Mouse (Mus musculus): ENCODE results near the gene Mypop.
A peak's percentile ranks its signal among the peaks of the same experiment; 100 is the strongest.

Mypop gene

DNA sequence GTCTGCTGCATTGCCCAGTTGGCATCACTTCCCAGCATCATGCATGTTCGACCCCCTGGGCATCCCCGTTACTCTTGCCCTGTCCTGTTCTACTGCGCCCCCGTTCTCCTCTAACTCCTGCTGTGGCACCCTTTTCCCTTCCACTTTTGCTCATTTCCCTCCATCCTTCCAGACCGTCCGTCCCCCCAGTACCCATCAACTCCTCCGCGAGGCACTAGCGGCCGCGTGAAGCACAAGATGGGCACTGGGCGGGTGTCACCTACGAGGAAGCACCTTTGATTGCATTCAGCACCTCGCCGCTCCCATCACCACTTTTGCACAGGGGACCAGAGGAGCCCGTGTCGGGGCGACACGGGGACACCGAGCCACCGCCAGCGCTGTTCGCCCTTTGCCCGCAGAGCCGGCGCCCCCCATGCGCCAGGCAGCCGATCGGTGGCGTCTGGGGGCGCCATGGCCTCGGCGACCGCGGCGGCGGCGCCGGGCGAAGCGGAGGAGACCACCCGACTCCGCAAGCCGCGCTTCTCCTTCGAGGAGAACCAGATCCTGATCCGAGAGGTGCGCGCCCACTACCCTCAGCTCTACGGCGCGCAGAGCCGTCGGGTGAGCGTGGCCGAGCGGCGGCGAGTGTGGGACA is 732 bp downstream of the Mypop start:
- DNase-seq = no peak

DNA sequence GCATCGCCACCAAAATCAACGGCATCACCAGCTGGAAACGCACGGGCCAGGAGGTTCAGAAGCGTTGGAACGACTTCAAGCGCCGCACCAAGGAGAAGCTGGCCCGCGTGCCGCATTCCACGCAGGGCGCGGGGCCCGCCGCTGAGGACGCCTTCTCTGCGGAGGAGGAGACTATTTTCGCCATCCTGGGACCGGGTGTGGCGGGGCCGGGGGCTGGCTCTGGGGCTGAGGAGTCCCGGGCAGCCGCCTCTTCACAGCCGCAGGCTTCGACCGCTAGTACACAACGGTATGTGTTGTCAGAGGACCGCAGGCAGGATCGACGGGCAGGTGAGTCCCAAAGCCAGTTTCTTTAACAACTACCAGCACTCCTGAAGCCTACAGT is 1.2 kb downstream of the Mypop start:
- DNase-seq = no peak

DNA sequence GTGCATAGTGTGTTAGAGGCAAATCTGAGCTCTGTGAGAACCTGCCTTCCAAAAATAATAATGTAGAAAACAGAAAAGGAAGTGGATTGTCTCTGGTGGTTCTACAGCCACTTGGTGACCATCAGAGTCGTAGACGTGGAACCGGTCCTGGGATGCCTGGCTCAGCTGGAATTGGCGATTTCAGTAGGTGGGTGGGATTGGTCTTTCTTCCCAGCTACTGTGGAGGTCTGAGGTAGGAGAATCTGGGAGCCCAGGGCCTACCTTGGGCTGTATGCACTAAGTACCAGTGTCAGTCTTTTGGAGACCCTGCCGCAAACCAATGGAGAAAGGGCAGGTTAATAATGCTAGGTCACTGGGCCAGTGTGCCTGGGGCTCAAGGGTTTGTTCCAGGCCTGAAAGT is 2.0 kb downstream of the Mypop start:
- DNase-seq = no peak

DNA sequence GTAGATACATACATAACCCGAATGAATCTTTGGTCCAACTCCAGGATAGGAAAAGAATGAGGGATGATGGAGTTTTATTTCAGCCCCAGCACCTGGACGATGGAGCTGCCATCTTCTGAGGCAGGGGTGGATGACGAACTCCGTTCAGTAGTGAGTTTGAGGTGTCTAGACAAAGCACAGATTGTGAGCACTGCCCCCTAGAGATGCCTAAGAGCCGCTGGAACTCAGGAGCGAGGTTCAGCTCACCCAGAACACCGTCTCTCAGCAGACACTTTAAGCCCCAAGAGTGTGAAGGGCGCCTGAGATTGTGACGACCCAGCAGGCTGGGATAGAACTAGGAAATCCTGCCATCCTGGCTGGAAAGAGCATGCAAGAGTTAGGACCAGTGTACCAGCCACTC is 7.8 kb downstream of the Mypop start:
- no peak for DNase-seq

DNA sequence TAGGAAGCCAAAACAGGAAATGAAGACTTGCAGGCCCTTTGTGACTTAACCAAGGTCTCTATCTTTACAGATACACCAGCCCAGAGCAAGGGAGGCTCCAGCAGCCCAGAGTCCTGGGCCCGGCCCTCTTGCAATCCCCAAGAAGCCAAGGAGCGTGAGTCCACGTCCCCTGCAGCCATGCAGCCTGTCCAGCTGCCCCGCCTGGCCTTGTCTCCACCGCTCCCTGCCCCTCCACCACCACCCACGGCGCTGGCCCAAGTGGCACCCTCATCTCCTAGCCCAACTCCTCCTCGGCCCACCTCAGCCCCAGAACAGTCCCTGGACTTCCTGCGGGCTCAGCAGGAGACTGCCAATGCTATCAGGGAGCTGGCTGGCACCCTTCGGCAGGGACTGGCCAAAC is 9.4 kb downstream of the Mypop start:
- DNase-seq = no peak

DNA sequence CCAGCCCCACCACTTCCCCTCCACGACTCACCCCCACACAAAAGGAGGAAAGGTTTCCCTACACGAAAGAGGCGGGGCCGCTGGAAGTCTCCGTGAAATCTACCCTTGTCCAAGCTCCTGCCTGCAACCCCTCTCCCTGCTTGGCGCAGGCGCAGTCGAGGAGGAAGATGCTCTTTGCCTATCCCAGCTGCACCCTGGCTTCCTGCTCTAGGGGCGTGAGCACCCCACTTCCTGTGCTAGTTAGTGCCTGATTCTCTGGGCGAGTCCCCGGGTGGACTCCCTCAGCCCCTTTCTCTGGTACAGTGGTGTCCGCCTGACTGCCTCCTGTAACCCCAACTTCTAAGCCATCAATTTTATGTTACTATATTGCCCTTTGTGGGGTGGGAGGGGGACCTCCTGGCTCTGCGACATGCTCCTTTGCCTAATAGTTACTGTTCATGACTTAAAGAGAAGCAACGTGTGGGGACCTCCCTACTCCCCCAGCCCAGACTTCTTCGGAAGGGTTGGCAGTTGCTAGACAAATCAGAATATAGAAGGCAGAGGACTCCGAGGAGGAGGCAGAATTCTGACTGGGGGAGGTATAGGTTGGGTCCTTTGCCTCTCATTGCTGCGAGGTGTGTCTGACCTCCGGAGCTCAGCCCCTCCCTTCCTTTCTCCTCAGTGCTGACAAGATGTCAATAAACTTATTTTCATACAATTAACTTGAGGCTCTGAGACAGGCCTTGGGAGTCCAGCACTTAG is 10.2 kb downstream of the Mypop start:
- DNase-seq = peak; percentile 81 to 82

DNA sequence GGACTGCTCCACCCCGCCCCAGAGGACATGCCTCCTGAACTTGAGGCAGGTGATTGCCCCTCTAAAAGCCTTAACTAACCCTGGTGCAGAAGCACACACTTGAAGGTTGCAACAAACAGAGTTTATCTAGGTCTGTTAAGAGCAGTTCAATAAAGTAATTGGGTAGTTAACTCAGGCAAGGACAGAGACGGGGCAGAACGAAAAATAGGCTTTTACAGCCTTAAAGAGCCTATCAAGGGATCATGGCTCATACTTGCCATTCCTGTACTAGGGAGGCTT is 10.7 kb downstream of the Mypop start:
- DNase-seq = no peak

DNA sequence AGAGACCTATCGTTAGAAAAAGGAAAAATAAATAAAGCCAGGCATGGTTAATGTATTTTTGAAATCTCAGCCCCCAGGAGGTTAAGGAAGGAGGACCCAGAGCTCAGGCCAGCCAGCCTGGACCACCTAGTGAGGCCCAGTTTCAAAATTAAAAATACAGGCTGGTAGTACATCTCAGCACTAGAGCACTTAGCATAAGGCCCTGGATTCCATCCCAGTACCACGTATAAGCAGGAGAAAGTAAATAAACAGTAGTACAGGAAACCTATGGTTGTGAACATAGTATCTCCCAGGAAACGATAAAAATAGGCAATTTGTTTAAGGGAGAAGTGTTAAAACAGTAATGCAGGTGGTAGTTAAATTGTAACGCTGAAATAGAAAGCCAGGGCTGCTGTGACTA is 11.1 kb downstream of the Mypop start:
- DNase-seq = no peak

DNA sequence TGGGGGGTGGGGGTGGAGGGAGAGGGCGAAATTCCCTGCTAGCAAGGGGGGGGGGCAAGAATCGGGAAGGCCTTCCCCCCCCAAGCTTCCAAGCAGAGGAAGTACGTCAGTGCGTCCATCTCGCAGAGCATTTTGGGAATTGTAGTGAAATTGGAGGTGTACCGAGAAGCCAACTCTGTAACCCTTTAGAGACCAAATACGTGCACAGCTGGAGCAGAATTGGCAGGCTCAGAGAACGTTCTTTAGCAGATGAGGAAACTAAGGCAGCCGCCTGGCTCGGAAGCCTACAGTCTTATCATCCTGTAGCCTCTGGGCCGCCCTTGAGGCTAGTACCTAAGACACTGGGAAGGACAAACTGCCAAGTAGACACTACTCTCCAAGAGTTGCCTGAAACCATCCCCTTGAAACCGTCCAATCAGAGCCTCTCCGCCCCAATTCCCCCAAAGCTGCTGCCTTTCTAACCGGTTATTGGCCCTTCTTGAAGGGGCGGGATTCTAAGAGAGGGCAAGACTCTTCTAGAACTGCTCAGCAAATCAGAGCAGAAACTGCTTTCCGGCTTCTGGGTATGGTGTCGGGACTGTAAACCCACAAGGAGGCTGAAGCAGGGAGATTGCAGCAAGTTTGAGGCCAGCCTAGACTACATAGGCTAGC is 11.9 kb downstream of the Mypop start:
- peak; percentile 80 to 87 for DNase-seq

DNA sequence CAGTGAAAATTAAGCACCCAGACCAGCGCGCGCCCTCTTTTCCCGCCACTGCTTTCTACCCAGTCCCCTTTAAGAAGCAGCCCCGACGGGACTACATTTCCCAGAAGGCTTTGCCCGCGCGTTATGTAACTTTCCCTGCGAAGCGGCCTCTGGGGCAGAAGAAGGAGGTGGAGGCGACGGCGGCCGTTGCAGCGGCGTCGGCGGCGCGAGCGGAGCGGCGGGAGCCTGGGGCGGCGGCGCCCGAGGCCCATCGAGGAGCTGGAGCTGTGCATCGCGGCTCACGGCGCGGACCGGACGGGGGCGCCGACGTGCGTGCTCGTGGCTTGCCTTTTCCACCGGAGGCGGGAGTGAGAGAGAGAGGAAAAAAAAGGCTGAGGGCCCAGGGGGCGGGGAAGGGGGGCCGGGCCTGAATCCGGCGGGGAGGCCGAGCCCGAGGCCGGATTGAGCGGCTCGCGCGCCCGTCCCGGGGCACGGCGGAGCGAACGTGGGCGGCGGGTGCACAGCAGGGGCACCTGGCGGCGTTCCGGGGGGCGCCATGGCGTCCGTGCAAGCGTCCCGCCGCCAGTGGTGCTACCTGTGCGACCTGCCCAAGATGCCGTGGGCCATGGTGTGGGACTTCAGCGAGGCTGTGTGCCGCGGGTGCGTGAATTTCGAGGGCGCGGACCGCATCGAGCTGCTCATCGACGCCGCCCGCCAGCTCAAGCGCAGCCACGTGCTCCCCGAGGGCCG is 13.0 kb downstream of the Mypop start, which contains the start of gene Irf2bp1:
Gene Irf2bp1 (plus strand): TSS at position 143 of the 729 bp plus-strand sequence.
- peak; percentile 96 for DNase-seq

DNA sequence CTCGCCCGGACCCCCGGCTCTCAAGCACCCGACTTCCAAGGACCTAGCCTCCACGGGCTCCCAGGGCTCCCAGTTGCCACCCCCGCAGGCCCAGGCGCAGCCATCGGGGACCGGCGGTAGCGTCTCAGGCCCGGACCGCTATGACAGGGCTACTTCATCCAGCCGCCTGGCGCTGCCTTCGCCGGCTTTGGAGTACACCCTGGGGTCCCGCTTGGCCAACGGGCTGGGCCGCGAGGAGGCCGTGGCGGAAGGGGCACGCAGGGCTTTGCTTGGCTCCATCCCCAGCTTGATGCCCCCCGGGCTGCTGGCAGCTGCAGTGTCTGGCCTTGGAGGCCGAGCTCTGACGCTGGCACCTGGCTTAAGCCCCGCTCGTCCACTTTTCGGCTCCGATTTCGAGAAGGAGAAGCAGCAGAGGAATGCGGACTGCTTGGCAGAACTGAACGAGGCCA is 13.6 kb downstream of the Mypop start:
- no peak for DNase-seq

DNA sequence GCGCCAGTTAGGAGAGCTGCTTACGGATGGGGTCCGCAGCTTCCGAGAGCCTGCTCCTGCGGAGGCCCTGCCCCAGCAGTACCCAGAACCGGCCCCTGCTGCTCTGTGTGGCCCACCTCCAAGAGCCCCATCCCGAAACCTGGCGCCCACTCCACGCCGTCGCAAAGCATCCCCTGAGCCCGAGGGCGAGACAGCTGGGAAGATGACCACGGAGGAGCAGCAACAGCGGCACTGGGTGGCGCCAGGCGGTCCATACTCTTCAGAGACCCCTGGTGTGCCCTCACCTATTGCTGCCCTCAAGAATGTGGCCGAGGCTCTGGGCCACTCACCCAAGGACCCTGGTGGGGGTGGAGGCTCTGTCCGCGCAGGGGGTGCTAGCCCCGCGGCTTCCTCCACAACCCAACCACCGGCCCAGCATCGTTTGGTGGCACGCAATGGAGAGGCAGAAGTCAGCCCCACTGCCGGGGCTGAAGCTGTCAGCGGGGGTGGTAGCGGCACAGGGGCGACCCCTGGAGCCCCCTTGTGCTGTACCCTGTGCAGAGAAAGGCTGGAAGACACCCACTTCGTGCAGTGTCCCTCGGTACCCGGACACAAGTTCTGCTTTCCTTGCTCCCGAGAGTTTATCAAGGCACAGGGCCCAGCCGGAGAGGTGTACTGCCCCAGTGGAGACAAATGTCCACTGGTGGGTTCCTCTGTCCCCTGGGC is 14.5 kb downstream of the Mypop start:
- no peak for DNase-seq

DNA sequence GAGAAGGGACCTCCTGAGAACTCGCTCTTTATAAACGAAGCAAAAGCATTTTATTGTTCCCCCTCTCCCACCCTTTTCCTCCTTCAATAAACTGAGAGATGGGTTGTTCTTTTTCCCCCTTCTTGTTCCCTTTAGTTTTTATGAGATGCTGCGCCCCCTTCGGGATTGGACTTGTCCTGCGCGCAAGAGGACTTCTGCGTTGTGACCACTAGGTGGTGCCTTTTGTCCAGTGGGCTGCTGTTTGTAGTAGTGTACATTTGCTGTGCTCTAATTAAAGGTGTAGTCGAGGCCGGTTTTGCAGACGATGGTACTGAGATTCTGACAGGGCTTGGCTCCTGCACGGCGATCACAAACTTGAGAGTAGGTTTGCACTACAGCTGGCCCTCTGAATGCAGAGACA is 15.4 kb downstream of the Mypop start:
- DNase-seq = peak; percentile 81 to 87

DNA sequence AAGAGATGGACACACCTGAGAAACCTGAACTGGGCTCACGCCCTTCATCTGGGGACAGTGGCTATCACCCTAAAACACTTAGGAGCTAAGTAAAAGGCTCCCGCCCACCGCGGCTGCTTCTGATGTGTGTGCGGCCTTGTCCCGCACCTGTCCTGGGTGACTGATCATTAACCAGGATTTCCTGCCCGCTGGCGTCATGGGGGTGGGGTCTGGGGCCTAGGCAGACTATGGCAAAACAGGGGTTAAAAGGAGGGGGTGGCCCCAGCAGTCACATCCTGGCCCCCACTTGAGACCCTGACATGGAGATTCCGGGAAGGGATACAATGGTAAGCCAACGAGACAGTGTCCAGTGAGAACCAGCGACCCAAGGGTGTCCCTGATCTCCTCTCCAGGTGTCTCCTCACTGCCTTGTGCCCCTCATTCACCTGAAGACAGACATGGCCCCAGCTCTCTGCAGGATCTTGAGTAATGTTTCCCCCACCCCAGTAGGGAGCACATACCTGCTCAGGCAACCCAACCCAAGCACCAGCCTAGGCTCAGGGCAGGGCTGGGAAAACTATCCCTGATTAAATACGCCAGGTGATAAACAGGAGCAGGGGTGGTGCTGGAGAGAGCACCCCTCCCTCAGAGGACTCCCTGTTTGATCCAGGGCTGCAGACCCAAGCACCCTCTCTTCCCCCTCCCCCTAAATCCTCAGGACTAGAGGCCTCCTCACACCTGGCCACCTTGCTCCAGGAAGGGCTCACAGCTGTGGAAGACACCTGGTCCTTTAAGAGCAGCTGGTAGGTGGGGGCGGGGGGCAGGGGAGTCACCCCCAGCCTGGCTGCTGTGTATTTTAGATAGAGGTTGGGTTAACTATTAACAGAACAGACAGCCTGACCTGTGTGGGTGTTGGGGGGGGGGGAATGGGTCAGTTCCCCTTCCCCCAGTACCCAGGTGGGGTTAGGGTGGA is 16.3 kb downstream of the Mypop start:
- DNase-seq = no peak

DNA sequence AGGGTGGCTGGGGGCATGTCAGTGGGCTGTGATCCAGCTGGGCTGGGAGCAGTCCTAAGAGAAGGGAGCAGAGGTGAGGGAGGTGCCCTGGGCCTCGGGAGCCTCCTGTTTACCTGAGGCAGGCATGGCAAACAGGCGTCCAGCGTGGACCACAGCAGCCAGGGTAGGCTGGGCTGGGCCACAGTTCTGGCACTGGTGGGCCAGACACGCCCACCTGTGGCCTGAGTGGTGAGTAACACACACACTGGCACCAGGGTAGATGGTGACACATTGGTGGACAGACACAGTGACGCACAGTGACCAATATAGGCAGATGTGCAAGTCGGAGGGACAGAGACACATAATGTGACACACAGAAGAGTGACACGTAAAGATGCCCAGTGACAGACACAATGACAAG is 19.5 kb downstream of the Mypop start:
- DNase-seq = no peak

DNA sequence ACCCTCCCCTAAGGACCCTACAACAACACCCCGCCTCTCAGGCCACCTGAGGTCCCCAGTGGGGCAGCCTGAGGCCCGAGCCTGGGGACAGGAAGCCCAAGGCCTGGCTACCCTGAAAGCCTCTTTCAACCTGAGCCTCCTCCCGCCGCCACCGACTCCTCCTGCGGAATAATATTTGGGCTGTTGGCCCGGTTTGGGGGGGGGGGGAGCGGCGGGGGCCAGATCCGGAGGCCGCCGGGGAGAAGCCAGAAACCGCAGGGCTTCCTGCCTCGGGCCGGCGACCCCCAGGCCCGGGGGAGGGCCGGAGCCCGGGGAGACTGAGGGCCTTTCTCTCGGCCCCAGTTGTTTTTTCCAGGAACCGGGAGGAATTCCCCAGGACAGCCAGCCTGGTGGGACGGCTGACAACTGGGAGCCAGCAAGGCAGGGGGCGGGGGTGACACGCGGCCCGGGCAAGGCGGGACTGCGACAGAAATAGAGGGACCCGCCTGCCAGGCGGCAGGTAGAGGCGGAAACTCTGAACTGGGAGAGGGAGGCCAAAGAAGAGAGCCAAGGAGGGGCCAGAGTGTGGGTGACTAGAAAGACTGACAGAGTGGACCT is 21.1 kb downstream of the Mypop start:
- DNase-seq = peak in 1 of 2 experiments; percentile 63

DNA sequence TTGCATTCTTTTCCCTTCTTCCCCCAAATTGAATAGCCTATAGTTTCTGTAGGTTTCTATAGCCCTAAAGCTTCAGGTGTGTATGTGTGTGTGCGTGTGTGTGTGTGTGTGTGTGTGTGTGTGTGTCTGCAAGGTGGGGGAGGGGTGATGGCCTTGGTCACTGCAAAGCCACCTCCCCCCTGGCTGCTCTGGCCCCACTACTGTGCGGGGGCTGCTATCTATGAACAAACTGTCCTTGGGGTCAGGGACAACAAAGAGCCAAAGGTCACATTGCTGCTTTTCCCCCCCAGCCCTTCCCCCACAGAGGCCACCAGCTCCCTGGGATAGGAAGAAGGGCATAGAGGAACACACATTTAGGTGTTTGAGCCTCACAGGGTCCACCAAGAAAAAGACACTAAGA is 21.8 kb downstream of the Mypop start:
- no peak for DNase-seq

DNA sequence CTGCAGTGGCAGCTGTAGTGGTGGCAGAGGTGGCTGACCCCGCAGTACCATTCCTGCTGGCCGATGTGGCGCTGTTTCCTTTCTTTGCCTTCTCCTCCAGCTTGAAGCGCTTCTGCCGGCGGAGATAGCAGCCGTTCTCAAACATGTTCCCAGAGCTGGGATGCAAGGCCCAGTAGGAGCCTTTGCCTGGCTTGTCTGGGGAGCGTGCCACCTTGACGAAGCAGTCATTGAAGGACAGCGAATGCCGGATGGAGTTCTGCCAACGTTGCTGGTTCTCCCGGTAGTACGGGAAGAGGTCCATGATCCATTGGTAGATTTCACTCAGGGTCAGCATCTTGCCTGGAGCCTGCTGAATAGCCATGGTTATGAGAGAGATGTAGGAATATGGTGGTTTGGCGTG is 23.4 kb downstream of the Mypop start:
- no peak for DNase-seq

DNA sequence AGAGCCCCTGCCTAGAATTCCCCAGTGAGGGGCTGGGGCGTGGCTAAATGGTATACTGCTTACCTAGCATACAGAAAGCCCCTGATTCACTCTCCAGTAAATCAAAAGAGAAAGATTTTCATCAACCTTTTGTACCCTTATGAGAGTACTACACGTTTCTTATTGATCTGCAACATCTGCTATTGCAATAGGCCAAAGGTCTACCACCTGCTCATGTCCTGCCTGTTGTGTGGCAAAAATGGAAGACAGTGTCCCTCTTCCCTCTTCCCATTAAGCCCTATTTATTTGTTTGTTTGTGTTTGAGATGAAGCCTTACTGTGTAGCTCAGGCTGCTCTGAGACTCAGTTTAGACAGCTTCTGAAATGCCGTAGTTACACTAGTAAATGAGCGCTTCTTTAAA is 25.0 kb downstream of the Mypop start:
- no peak for DNase-seq

DNA sequence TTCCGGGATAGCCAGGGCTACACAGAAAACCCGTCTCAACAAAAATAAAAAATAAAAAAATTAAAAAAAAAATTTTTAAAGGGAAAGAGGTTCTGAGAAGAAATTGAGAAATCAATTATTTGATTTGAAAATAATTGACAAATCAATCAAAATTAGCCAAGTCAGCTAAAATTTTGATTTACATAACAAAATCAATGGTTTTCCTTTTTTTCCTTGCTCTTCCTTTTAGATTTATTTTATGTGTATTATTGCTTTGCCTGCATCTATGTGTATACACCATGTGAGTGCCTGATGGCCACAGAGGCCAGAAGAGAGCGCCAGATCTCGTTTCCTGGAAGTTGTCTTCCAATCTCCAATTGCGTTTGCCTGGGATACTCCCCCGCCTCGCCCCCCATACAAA is 26.9 kb downstream of the Mypop start:
- DNase-seq = no peak

DNA sequence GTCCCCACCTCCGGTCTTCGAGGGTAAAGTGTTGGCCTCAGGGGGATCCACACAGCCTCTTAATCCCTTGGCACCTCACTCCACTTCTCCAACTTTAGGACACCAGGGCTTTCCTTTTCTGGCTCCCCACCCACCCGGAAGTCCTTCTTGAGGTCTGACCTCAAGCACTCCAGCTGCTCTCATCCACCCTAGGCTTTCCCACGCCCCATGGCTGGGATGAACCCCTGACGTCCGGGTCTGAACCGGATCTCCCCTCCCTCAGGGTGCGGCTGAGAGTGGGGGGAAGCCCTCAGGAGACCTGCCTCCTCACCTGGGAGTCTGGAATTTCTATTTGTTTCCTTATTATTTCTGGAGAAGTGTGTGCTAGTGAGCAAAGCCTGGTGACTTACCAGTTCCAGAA is 30.0 kb downstream of the Mypop start:
- peak in 1 of 2 experiments; percentile 14 for DNase-seq

Data from lung, adult 18-20 months (tissue).